Mouse (Mus musculus) CH12.LX (cell line): Measurements from ENCODE around the gene Mybphl. TPM values are rescaled to one million over a fixed set of nuclear protein-coding genes. Genes with fewer than 3 reads are reported as not detected.

ENCODE experiments used
- DNase-seq: peaks from one replicate; pipeline ENCODE4 v3.0.0-alpha.2; 2013; ENCODE audit errors: extremely low read depth
- H3K27ac ChIP-seq: 2 replicates; pipeline ENCODE4 v1.5.1; 2012; ENCODE audit warnings: low read depth, mild to moderate bottlenecking, control low read depth, moderate library complexity; ENCODE audit not compliant: insufficient read depth
- H3K27me3 ChIP-seq: replicated peaks from 2 replicates; pipeline ENCODE3; 2012; ENCODE audit warnings: inconsistent platforms
- H3K36me3 ChIP-seq, 2 experiments: replicated peaks in 1 of 2; 2 replicates each; pipeline versions ENCODE3 to v1.6.1; 2012; ENCODE audit warnings: inconsistent platforms in 1 of 2, low read length in 1 of 2, mild to moderate bottlenecking in 1 of 2, mixed read lengths in 1 of 2, moderate library complexity in 1 of 2; ENCODE audit not compliant: control insufficient read depth in 1 of 2, insufficient read depth in 1 of 2
- H3K4me1 ChIP-seq, 2 experiments: 2 replicates each; pipeline ENCODE4 v1.6.1; 2012; ENCODE audit warnings: inconsistent platforms in 1 of 2, moderate library complexity in 1 of 2; ENCODE audit not compliant: insufficient read depth in 2 of 2, control insufficient read depth in 1 of 2
- H3K4me2 ChIP-seq: 2 replicates; pipeline ENCODE4 v1.6.1; 2012; ENCODE audit warnings: low read depth, mild to moderate bottlenecking, control low read depth; ENCODE audit not compliant: poor library complexity, insufficient read depth, severe bottlenecking
- H3K4me3 ChIP-seq, 3 experiments: fragments of 150-350 bp in 1 of 3; sonication (generic) in 1 of 3; replicated peaks in 1 of 3; 2 replicates each; pipeline versions ENCODE3 to v1.5.1; 2011 to 2012; ENCODE audit warnings: low read depth in 2 of 3, low read length in 2 of 3, mild to moderate bottlenecking in 2 of 3, moderate library complexity in 2 of 3, control low read depth in 1 of 3, improper control_type of control experiment in 1 of 3, inconsistent platforms in 1 of 3, mixed read lengths in 1 of 3; ENCODE audit not compliant: poor library complexity in 1 of 3
- H3K79me2 ChIP-seq: replicated peaks from 2 replicates; pipeline ENCODE4 v1.6.1; 2012; ENCODE audit warnings: mild to moderate bottlenecking, moderate library complexity; ENCODE audit not compliant: control insufficient read depth, poor library complexity, insufficient read depth, severe bottlenecking; ENCODE audit errors: extremely low read depth
- H3K9ac ChIP-seq: 2 replicates; pipeline ENCODE4 v1.6.1; 2012; ENCODE audit warnings: low read depth, mild to moderate bottlenecking, control low read depth, moderate library complexity; ENCODE audit not compliant: insufficient read depth
- H3K9me3 ChIP-seq: replicated peaks from 2 replicates; pipeline ENCODE3; 2012; ENCODE audit warnings: low read length, inconsistent platforms, mixed read lengths
- CHD1 ChIP-seq: IDR thresholded peaks from 2 replicates; pipeline ENCODE4 v1.6.1; 2012; ENCODE audit warnings: low read depth, low read length, improper control_type of control experiment, inconsistent platforms
- CHD2 ChIP-seq: IDR thresholded peaks from 2 replicates; pipeline ENCODE4 v1.6.1; 2011; ENCODE audit warnings: low read length, improper control_type of control experiment
- CTCF ChIP-seq, 2 experiments: IDR thresholded peaks in 1 of 2; conservative IDR thresholded peaks in 1 of 2; 2 replicates each; pipeline ENCODE4 v1.5.1; 2011 to 2012; ENCODE audit warnings: low read depth in 2 of 2, low read length in 2 of 2, improper control_type of control experiment in 1 of 2, inconsistent platforms in 1 of 2, mild to moderate bottlenecking in 1 of 2, moderate library complexity in 1 of 2
- EP300 ChIP-seq: IDR thresholded peaks from 2 replicates; pipeline ENCODE4 v1.6.1; 2011; ENCODE audit warnings: low read length, improper control_type of control experiment
- ETS1 ChIP-seq: conservative IDR thresholded peaks from 2 replicates; pipeline ENCODE4 v1.6.1; 2012; ENCODE audit warnings: low read depth, mild to moderate bottlenecking, inconsistent platforms, low read length, improper control_type of control experiment, moderate library complexity
- GABPA ChIP-seq: IDR thresholded peaks from 2 replicates; pipeline ENCODE4 v1.6.1; 2012; ENCODE audit warnings: low read depth, low read length, improper control_type of control experiment, inconsistent platforms; ENCODE audit not compliant: insufficient replicate concordance
- IRF4 ChIP-seq: IDR thresholded peaks from 2 replicates; pipeline ENCODE4 v1.6.1; 2014; ENCODE audit warnings: low read depth, mild to moderate bottlenecking, inconsistent platforms, low read length, improper control_type of control experiment
- MAX ChIP-seq: IDR thresholded peaks from 2 replicates; pipeline ENCODE4 v1.6.1; 2011; ENCODE audit warnings: low read length, improper control_type of control experiment
- MAZ ChIP-seq: IDR thresholded peaks from 2 replicates; pipeline ENCODE4 v1.6.1; 2012; ENCODE audit warnings: low read depth, mild to moderate bottlenecking, inconsistent platforms, low read length, improper control_type of control experiment, moderate library complexity
- PAX5 ChIP-seq: IDR thresholded peaks from 2 replicates; pipeline ENCODE4 v1.6.1; 2012; ENCODE audit warnings: low read length, inconsistent platforms, mixed read lengths
- RCOR1 ChIP-seq: conservative IDR thresholded peaks from 2 replicates; pipeline ENCODE4 v1.6.1; 2012; ENCODE audit warnings: low read depth, mild to moderate bottlenecking, inconsistent platforms, low read length, improper control_type of control experiment
- SMC3 ChIP-seq: IDR thresholded peaks from 2 replicates; pipeline ENCODE4 v1.6.1; 2011; ENCODE audit warnings: low read depth, low read length, improper control_type of control experiment
- TCF12 ChIP-seq: IDR thresholded peaks from 2 replicates; pipeline ENCODE4 v1.6.1; 2014; ENCODE audit warnings: low read depth, mild to moderate bottlenecking, inconsistent platforms, low read length, improper control_type of control experiment
- USF1 ChIP-seq: IDR thresholded peaks from 2 replicates; pipeline ENCODE4 v1.6.1; 2014; ENCODE audit warnings: low read depth, mild to moderate bottlenecking, inconsistent platforms, low read length, improper control_type of control experiment
- ZKSCAN1 ChIP-seq: IDR thresholded peaks from 2 replicates; pipeline ENCODE4 v1.6.1; 2012; ENCODE audit warnings: low read depth, inconsistent platforms, low read length, improper control_type of control experiment, borderline replicate concordance
- dilution Hi-C: fragments of 300-500 bp; cut with MboI; formaldehyde crosslinking; loops from 2 replicates; pipeline ENCODE4 v1.14.3; 2020; ENCODE audit warnings: low sequenced_read_pairs; ENCODE audit not compliant: extremely low pct_unique_long_range_greater_than_20kb, extremely low pct_ligation_motif_present
- in situ Hi-C: fragments of 300-500 bp; cut with MboI; formaldehyde crosslinking; loops from 3 replicates; pipeline ENCODE4 v1.14.3; 2019; ENCODE audit warnings: low sequenced_read_pairs, low pct_ligation_motif_present, low pct_unique_long_range_greater_than_20kb, mixed read lengths
- polyA plus RNA-seq: library from polyadenylated mRNA; unstranded; fragments of >175 nt; gene quantifications from 2 replicates; pipeline ENCODE4 v1.2.1, GENCODE M21; 2012; ENCODE audit warnings: low read depth; ENCODE audit not compliant: insufficient read length
- total RNA-seq, 2 experiments: library from RNA; depleted of rRNA; stranded (reverse); fragments of 300-350 nt in 1 of 2; fragments of >200 nt in 1 of 2; gene quantifications; 2 replicates each; pipeline ENCODE4 v1.2.3; 2012 to 2014

Gene Mybphl
- total and polyA plus RNA-seq, 3 experiments: not detected

DNA sequence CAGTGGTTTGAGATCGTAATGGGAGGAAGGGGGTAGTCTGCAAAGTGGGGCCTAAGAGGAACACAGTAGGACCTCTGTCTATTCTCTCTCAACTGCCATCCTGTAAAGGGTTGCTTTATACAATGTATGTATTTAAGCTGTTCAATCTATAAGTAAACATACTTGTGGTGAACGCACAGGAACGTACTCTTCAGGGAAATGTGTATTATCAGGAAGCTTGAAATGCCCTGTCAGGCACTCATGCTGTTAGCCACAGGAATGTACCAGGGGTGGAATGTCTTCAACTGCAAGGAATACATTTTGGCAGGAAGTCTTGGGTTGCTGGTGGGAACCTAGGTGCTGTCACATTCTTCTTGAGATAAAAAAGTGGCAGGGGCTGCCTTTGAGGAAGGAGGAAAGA lies 8.0 kb downstream of the Mybphl start:
- in situ Hi-C loops (no loop called here), dilution Hi-C loops (no loop called here)
- peaks cover 0 to 56% of the 10 kb centered on the region in 2 experiments for H3K36me3 ChIP-seq
- H3K27me3 ChIP-seq: no peaks in the 10 kb centered on the region
- H3K4me1 ChIP-seq: peaks cover 0 to 12% of the 10 kb centered on the region in 2 experiments; a peak in 1 of 4 replicates
- H3K9ac ChIP-seq: no peak overlapping the region
- H3K4me3 ChIP-seq: no peak overlapping the region
- H3K79me2 ChIP-seq: no peaks in the 10 kb centered on the region
- H3K9me3 ChIP-seq: no peaks in the 10 kb centered on the region
- no peak for TF ChIP-seq GABPA
- TF ChIP-seq IRF4: no peak
- no peak for TF ChIP-seq MAZ
- TF ChIP-seq ZKSCAN1: no peak
- H3K27ac ChIP-seq: no peak overlapping the region
- DNase-seq: no peak
- H3K4me2 ChIP-seq: no peak overlapping the region

GRCm38 (mm10) chr3:108378875-108379663 lies 14.4 kb downstream of the Mybphl start:
- DNase-seq: no peak
- H3K4me1 ChIP-seq: peaks cover 10 to 20% of the 10 kb centered on the region in 2 experiments; a peak in 3 of 4 replicates
- dilution Hi-C loops: no loop called here
- no peak overlapping the region for H3K4me3 ChIP-seq
- H3K36me3 ChIP-seq: peaks cover 0 to 54% of the 10 kb centered on the region in 2 experiments
- H3K27ac ChIP-seq: no peak overlapping the region
- no peaks in the 10 kb centered on the region for H3K27me3 ChIP-seq
- no peak overlapping the region for H3K4me2 ChIP-seq
- in situ Hi-C loops: no loop called here
- no peaks in the 10 kb centered on the region for H3K9me3 ChIP-seq
- no peaks in the 10 kb centered on the region for H3K79me2 ChIP-seq
- H3K9ac ChIP-seq: no peak overlapping the region
- TF ChIP-seq CHD2 (no peak), TCF12 (no peak), USF1 (no peak), ETS1 (no peak), CTCF (conservative IDR thresholded peaks at IDR 0.05 in 1 of 2, IDR thresholded peaks at IDR 0.05 in 1 of 2; ENCODE audit: low read depth in 2 of 2, low read length in 2 of 2) (no peak), RCOR1 (no peak), PAX5 (no peak), CHD1 (no peak), SMC3 (no peak), EP300 (no peak), MAX (no peak)
